Mouse (Mus musculus): Measurements from ENCODE around the gene Mprip.

GRCm38 (mm10) chr11:59656016-59656415 is 5.1 kb upstream of the Mprip start:
- no peak for TF ChIP-seq CTCF (IDR thresholded peaks at IDR 0.05; ENCODE audit: low read depth)
- no peak for TF ChIP-seq EP300 (IDR thresholded peaks at IDR 0.05; ENCODE audit: low read depth)
